Mouse (Mus musculus) liver, embryonic 14.5 days (tissue): ENCODE results near the gene Syk.

Source experiments
- CTCF ChIP-seq: IDR thresholded peaks from 2 replicates; pipeline ENCODE4 v1.5.1; 2016; ENCODE audit warnings: antibody characterized with exemption, low read depth, control low read depth
- EP300 ChIP-seq: IDR thresholded peaks from 2 replicates; pipeline ENCODE4 v1.6.1; 2016; ENCODE audit warnings: antibody characterized with exemption, low read depth

DNA sequence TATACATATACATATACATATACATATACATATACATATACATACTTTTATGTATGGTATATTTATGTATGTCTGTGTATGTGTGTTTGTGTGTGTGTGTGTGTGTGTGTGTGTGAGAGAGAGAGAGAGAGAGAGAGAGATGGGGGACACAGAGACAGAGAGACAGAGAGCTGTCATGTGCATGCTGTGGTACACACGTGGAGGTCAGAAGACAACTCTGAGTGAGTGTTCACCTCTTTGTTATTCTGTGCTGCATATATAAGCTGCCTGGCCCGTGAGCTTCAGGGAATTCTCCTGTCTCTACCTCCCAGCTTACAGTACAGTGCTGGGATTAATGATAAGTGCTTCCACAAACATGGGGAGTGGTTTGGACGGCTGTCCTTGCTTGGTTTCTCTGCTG, 15.3 kb downstream of the Syk start:
- TF ChIP-seq CTCF (no peak), EP300 (no peak)
